Mouse (Mus musculus): ENCODE measurements around the gene Lcn8.

DNA sequence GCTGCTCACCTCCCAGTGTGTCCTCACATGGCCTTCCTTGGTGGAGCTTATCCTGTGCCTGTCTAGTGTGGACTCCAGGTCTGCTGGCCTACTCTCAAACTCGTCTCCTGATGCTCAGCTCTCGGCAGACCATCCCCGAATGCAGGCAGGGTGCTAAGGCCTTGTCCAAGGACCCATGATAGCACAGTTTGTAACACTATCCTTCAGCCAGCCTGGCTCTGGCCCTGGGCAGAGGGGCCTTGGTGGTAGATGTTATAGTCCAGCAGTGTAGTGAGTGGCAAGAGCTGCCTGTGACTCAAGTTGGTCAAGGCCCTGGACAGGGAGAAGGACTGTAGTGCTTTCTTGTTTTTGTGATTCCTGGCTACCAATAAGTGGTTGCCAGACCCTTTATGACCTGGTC, 19.3 kb upstream of the Lcn8 start:
- TF ChIP-seq POLR2A (IDR thresholded peaks at IDR 0.05; ENCODE audit: borderline replicate concordance, extremely low read depth, insufficient read depth, insufficient read length, poor library complexity, severe bottlenecking) (no peak), CTCF (IDR thresholded peaks at IDR 0.05; ENCODE audit: borderline replicate concordance, extremely low read depth, insufficient read depth, insufficient read length) (no peak)

Measured in brain, embryonic 14.5 days (tissue).